Mouse (Mus musculus): ENCODE results near the gene Atxn1. TPM values are rescaled to one million over a fixed set of nuclear protein-coding genes. Genes with fewer than 3 reads are reported as not detected.
A peak's percentile ranks its signal among the peaks of the same experiment; 100 is the strongest.

Atxn1 gene
- polyA plus RNA-seq, 1 experiment from 2014 or later = 2.3 TPM

GRCm38 (mm10) chr13:45701296-45701790 is 263.5 kb downstream of the Atxn1 start:
- H3K4me3 ChIP-seq (replicated peaks) = no peak overlapping the region
- H3K4me2 ChIP-seq = no peak overlapping the region
- H3K36me3 ChIP-seq (replicated peaks) = no peaks in the 10 kb centered on the region
- no peaks in the 10 kb centered on the region for H3K9me3 ChIP-seq (replicated peaks)
- no peaks in the 10 kb centered on the region for H3K27me3 ChIP-seq
- H3K4me1 ChIP-seq (replicated peaks) = no peaks in the 10 kb centered on the region
- WGBS (ENCODE audit: insufficient replicate concordance) = 52% methylated on average over 7 of the region's 7 CpGs
- no peak overlapping the region for H3K27ac ChIP-seq (replicated peaks)
- H3K9ac ChIP-seq = no peak overlapping the region
- ATAC-seq (ENCODE audit: insufficient read depth) = no peak

GRCm38 (mm10) chr13:45698982-45699381 is 265.8 kb downstream of the Atxn1 start:
- Histone ChIP-seq H3K36me3 (replicated peaks) (peaks cover 6% of the 10 kb centered on the region; the same call in 1 of the 2 replicates), H3K27ac (replicated peaks) (no peak overlapping the region), H3K9ac (no peak overlapping the region), H3K27me3 (no peaks in the 10 kb centered on the region), H3K4me1 (replicated peaks) (peaks cover under 1% of the 10 kb centered on the region; the same call in 1 of the 2 replicates), H3K4me3 (replicated peaks) (no peak overlapping the region), H3K9me3 (replicated peaks) (0 out of 2 replicates have a peak, but pooled peaks cover 2% of the 10 kb centered on the region), H3K4me2 (no peak overlapping the region)
- no peak for ATAC-seq (ENCODE audit: insufficient read depth)
- 63% methylated on average over 3 of the region's 3 CpGs for WGBS (ENCODE audit: insufficient replicate concordance)

- ATAC-seq (ENCODE audit: insufficient read depth) = no peak
Observed at GRCm38 (mm10) chr13:45696009-45696408, 268.8 kb downstream of the Atxn1 start.

GRCm38 (mm10) chr13:45694921-45695437 is 269.8 kb downstream of the Atxn1 start:
- Histone ChIP-seq H3K4me3 (replicated peaks) (no peak overlapping the region), H3K4me2 (no peak overlapping the region), H3K27me3 (no peaks in the 10 kb centered on the region), H3K9ac (no peak overlapping the region), H3K4me1 (replicated peaks) (peaks cover 8% of the 10 kb centered on the region; the same call in 1 of the 2 replicates), H3K27ac (replicated peaks) (no peak overlapping the region), H3K9me3 (replicated peaks) (0 out of 2 replicates have a peak, but pooled peaks cover 2% of the 10 kb centered on the region), H3K36me3 (replicated peaks) (peaks cover 6% of the 10 kb centered on the region; the same call in 1 of the 2 replicates)
- ATAC-seq (ENCODE audit: insufficient read depth) = no peak
- WGBS (ENCODE audit: insufficient replicate concordance) = 74% methylated on average over 12 of the region's 12 CpGs

More at GRCm38 (mm10) chr13:45696009-45696408, 268.8 kb downstream of the Atxn1 start:
- Histone ChIP-seq H3K9ac (no peak overlapping the region), H3K9me3 (replicated peaks) (0 out of 2 replicates have a peak, but pooled peaks cover 2% of the 10 kb centered on the region), H3K27me3 (no peaks in the 10 kb centered on the region), H3K4me1 (replicated peaks) (peaks cover 8% of the 10 kb centered on the region; the same call in 1 of the 2 replicates), H3K27ac (replicated peaks) (no peak overlapping the region), H3K4me3 (replicated peaks) (no peak overlapping the region), H3K4me2 (no peak overlapping the region), H3K36me3 (replicated peaks) (peaks cover 6% of the 10 kb centered on the region; the same call in 1 of the 2 replicates)
- 83% methylated on average over 6 of the region's 6 CpGs for WGBS (ENCODE audit: insufficient replicate concordance)

GRCm38 (mm10) chr13:45693953-45694352 is 270.9 kb downstream of the Atxn1 start:
- Histone ChIP-seq H3K36me3 (replicated peaks) (peaks cover 6% of the 10 kb centered on the region; the same call in 1 of the 2 replicates), H3K4me2 (no peak overlapping the region), H3K27ac (replicated peaks) (no peak overlapping the region), H3K27me3 (no peaks in the 10 kb centered on the region), H3K9me3 (replicated peaks) (0 out of 2 replicates have a peak, but pooled peaks cover 2% of the 10 kb centered on the region), H3K4me3 (replicated peaks) (no peak overlapping the region), H3K9ac (no peak overlapping the region), H3K4me1 (replicated peaks) (peaks cover 8% of the 10 kb centered on the region; the same call in 1 of the 2 replicates)
- no peak for ATAC-seq (ENCODE audit: insufficient read depth)
- WGBS (ENCODE audit: insufficient replicate concordance) = 63% methylated on average over 9 of the region's 9 CpGs

GRCm38 (mm10) chr13:45693534-45693933 is 271.3 kb downstream of the Atxn1 start:
- no peak overlapping the region for H3K9ac ChIP-seq
- peaks cover 6% of the 10 kb centered on the region; the same call in 1 of the 2 replicates for H3K36me3 ChIP-seq (replicated peaks)
- H3K9me3 ChIP-seq (replicated peaks) = 0 out of 2 replicates have a peak, but pooled peaks cover 2% of the 10 kb centered on the region
- H3K4me3 ChIP-seq (replicated peaks) = no peak overlapping the region
- no peak overlapping the region for H3K27ac ChIP-seq (replicated peaks)
- 0 out of 2 replicates have a peak overlapping the region, but pooled peaks have one; percentile 13 for H3K4me2 ChIP-seq
- H3K4me1 ChIP-seq (replicated peaks) = peaks cover 8% of the 10 kb centered on the region; the same call in 1 of the 2 replicates
- no peaks in the 10 kb centered on the region for H3K27me3 ChIP-seq
- no peak for ATAC-seq (ENCODE audit: insufficient read depth)
- 19% methylated on average over 11 of the region's 11 CpGs for WGBS (ENCODE audit: insufficient replicate concordance)

GRCm38 (mm10) chr13:45693126-45693525 is 271.7 kb downstream of the Atxn1 start:
- WGBS (ENCODE audit: insufficient replicate concordance) = 34% methylated on average over 4 of the region's 4 CpGs
- Histone ChIP-seq H3K27me3 (no peaks in the 10 kb centered on the region), H3K4me2 (no peak overlapping the region), H3K4me1 (replicated peaks) (peaks cover 8% of the 10 kb centered on the region; the same call in 1 of the 2 replicates), H3K9ac (no peak overlapping the region), H3K27ac (replicated peaks) (no peak overlapping the region), H3K4me3 (replicated peaks) (no peak overlapping the region), H3K9me3 (replicated peaks) (0 out of 2 replicates have a peak, but pooled peaks cover 2% of the 10 kb centered on the region), H3K36me3 (replicated peaks) (peaks cover 6% of the 10 kb centered on the region; the same call in 1 of the 2 replicates)
- no peak for ATAC-seq (ENCODE audit: insufficient read depth)

- Histone ChIP-seq H3K4me1 (replicated peaks) (peaks cover 8% of the 10 kb centered on the region; the same call in 1 of the 2 replicates), H3K9ac (no peak overlapping the region), H3K36me3 (replicated peaks) (peaks cover 6% of the 10 kb centered on the region; the same call in 1 of the 2 replicates), H3K27ac (replicated peaks) (no peak overlapping the region), H3K4me2 (no peak overlapping the region), H3K27me3 (no peaks in the 10 kb centered on the region), H3K4me3 (replicated peaks) (no peak overlapping the region), H3K9me3 (replicated peaks) (0 out of 2 replicates have a peak, but pooled peaks cover 2% of the 10 kb centered on the region)
- whole genome bisulfite sequencing (ENCODE audit: insufficient replicate concordance) = 26% methylated on average over 9 of the region's 9 CpGs
- no peak for ATAC-seq (ENCODE audit: insufficient read depth)
Observed at GRCm38 (mm10) chr13:45692440-45692839, 272.4 kb downstream of the Atxn1 start.

- Histone ChIP-seq H3K4me1 (replicated peaks) (peaks cover 8% of the 10 kb centered on the region; the same call in 1 of the 2 replicates), H3K4me3 (replicated peaks) (no peak overlapping the region), H3K9me3 (replicated peaks) (no peaks in the 10 kb centered on the region), H3K27ac (replicated peaks) (no peak overlapping the region), H3K27me3 (no peaks in the 10 kb centered on the region), H3K9ac (no peak overlapping the region), H3K36me3 (replicated peaks) (no peaks in the 10 kb centered on the region), H3K4me2 (no peak overlapping the region)
- no peak for ATAC-seq (ENCODE audit: insufficient read depth)
- WGBS (ENCODE audit: insufficient replicate concordance) = 45% methylated on average over 1 of the region's 1 CpGs
Observed at GRCm38 (mm10) chr13:45690426-45690825, 274.4 kb downstream of the Atxn1 start.

GRCm38 (mm10) chr13:45688864-45689263 is 275.9 kb downstream of the Atxn1 start:
- Histone ChIP-seq H3K4me1 (replicated peaks) (peaks cover 7% of the 10 kb centered on the region; the same call in 1 of the 2 replicates), H3K4me2 (no peak overlapping the region), H3K36me3 (replicated peaks) (no peaks in the 10 kb centered on the region), H3K27me3 (no peaks in the 10 kb centered on the region), H3K4me3 (replicated peaks) (no peak overlapping the region), H3K9me3 (replicated peaks) (no peaks in the 10 kb centered on the region), H3K9ac (no peak overlapping the region), H3K27ac (replicated peaks) (no peak overlapping the region)
- 45% methylated on average over 2 of the region's 2 CpGs for whole genome bisulfite sequencing (ENCODE audit: insufficient replicate concordance)
- ATAC-seq (ENCODE audit: insufficient read depth) = no peak

GRCm38 (mm10) chr13:45687581-45687980 is 277.2 kb downstream of the Atxn1 start:
- no peak overlapping the region for H3K4me2 ChIP-seq
- WGBS (ENCODE audit: insufficient replicate concordance) = 72% methylated on average over 8 of the region's 8 CpGs
- H3K27ac ChIP-seq (replicated peaks) = no peak overlapping the region
- no peaks in the 10 kb centered on the region for H3K9me3 ChIP-seq (replicated peaks)
- no peak overlapping the region for H3K9ac ChIP-seq
- H3K36me3 ChIP-seq (replicated peaks) = no peaks in the 10 kb centered on the region
- H3K4me3 ChIP-seq (replicated peaks) = no peak overlapping the region
- H3K27me3 ChIP-seq = no peaks in the 10 kb centered on the region
- no peaks in the 10 kb centered on the region; the same call in 1 of the 2 replicates for H3K4me1 ChIP-seq (replicated peaks)
- ATAC-seq (ENCODE audit: insufficient read depth) = no peak
